Mouse (Mus musculus): Measurements from ENCODE around the gene Ubr4. TPM values are rescaled to one million over a fixed set of nuclear protein-coding genes. Genes with fewer than 3 reads are reported as not detected.
"Not testable (repeated sequence)": the region's sequence is repeated elsewhere in the genome, so short reads cannot be mapped to it uniquely, and the experiment has no call there.

Gene Ubr4
- total RNA-seq, 2 experiments from 2014 or later, result 87.4 to 98.3 TPM

DNA sequence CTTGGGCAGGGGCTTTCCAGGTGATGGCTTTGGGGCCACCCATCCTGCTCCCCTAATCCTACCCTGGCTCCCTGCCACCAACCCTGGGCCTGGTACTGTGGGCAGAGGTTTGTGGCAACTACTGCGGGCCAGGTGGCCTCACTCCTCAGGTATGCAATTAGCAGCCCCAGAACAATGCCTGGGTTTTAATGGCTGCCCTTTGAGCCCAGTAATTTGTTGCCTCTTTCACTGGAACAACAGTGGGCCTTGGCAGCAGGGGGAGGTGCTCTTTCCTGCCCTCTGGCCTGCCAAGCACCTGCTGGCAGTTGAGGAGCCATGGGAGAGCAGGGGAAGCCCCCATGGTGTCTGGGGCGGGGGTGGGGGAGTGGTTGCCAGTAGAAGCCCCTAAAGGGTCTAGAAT, 156.7 kb downstream of the Ubr4 start:
- intact Hi-C loops (cut with DNase I), result no loop called here
- DNase-seq (ENCODE audit: low spot score), result no peak

DNA sequence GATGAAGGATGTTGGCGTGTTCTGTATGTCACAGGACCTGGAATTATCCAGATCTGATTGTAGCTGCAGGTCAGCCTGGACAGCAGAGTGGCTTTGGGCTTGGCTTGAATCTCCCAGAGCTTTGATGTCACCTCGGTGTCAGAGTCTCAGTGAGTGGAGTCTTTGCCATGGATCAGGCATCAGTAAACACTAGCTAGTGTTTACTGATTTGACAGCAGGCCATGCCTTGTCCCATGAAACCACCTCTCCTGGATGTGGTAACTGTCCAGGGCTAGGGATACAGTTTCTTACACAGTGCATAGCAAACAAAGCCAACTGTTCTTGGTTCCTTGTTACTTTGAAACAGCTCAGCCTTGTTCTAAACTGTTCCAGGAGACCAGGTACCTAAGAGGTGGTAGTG, 159.1 kb downstream of the Ubr4 start:
- intact Hi-C loops (cut with DNase I), result no loop called here
- DNase-seq (ENCODE audit: low spot score), result no peak

DNA sequence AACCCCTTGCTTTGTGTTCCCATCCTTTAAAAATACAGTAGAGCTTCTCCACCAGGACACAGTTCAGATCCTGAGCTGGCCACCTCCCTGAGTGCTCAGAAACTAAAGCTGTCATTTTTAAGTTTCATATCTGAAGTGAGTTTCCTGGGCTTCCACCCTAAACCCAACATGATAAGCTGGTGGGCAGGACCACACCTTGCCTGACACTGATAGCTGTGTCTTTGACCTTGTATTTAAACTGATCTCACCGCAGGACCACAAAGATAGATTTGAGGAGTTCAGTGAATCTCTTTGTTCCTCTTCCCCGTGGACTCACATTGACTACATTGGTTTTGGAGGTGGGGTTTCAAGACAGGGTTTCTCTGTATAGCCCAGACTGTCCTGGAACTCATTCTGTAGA, 160.6 kb downstream of the Ubr4 start:
- intact Hi-C loops (cut with DNase I), result no loop called here
- DNase-seq (ENCODE audit: low spot score), result no peak

DNA sequence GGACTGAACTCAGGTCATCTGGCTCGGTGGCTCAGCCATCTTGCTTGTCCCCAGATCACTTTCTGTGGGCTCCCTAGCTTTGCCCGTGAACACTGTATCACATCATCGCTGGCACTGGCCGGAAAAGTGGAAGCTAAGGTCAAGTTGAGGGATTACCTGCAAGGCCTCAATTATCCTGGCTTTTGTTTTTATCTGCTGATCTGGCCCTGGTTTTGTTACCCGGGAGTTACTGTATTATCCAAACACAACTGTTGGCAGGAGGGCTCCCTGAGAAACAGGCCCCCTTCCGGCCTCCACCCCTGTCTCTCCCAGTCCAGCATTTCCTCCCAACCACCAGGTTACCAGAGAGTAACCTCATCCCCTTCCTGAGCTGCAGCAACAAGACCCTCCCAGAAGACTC, 166.8 kb downstream of the Ubr4 start:
- intact Hi-C loops (cut with DNase I), result no loop called here
- no peak for DNase-seq (ENCODE audit: low spot score)

GRCm38 (mm10) chr4:139521926-139522325, 169.5 kb downstream of the Ubr4 start:
- intact Hi-C loops (cut with DNase I), result no loop called here
- no peak for DNase-seq (ENCODE audit: low spot score)

DNA sequence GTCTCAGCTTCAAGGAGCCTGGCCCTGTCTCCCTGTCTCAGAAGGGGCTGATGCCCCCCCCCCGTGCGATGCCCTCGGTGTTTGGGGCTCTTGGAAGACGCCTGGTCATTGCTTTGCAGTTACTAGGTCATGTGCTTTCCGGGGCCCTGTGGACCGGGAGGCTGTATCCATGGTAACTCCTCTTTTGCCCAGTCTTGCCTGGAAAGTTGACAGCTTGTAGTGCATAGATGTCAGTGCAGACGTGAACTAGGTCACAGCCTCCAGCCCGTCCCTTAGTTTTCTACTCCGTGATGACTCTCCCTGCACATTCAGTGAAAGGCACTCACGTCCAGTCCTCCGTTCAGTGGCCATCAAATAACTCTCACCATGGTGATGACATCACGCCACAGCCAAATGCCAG, 174.1 kb downstream of the Ubr4 start:
- DNase-seq (ENCODE audit: low spot score), result no peak
- intact Hi-C loops (cut with DNase I), result no loop called here

- DNase-seq (ENCODE audit: low spot score); intact Hi-C loops (cut with DNase I): not testable (repeated sequence)
These were observed 177.8 kb downstream of the Ubr4 start, which contains the start of gene Iffo2 for GRCm38 (mm10) chr4:139530248-139530647. Gene Iffo2 (plus strand): TSS chr4:139530548.

- intact Hi-C loops (cut with DNase I), result no loop called here
- DNase-seq (ENCODE audit: low spot score), result no peak
These were observed 179.7 kb downstream of the Ubr4 start for GRCm38 (mm10) chr4:139532081-139532480.

GRCm38 (mm10) chr4:139535127-139535695, 182.8 kb downstream of the Ubr4 start:
- intact Hi-C loops (cut with DNase I), result no loop called here
- peak; percentile 38 for DNase-seq (ENCODE audit: low spot score)

GRCm38 (mm10) chr4:139535719-139536118, 183.3 kb downstream of the Ubr4 start:
- DNase-seq (ENCODE audit: low spot score), result no peak
- intact Hi-C loops (cut with DNase I), result no loop called here

- intact Hi-C loops (cut with DNase I), result no loop called here
- no peak for DNase-seq (ENCODE audit: low spot score)
These were observed 184.3 kb downstream of the Ubr4 start for GRCm38 (mm10) chr4:139536706-139537105.

Small RNA genes within 50 kb of the gene (microRNA-seq; reads per million reads assigned to microRNA genes)
- gene Gm24245, result not detected
- gene Gm25732, result not detected

Other genes starting within 250 kb of the Ubr4 start
- 100 to 1,000 TPM; 782 to 827 TPM for gene Minos1, start 221.5 kb upstream of the Ubr4 start, total RNA-seq (2021)
- gene Capzb, start 159.7 kb upstream of the Ubr4 start, total RNA-seq (2021), result 100 to 1,000 TPM; 415 to 449 TPM
- gene Pqlc2, start 41.9 kb upstream of the Ubr4 start, total RNA-seq (2021), result 1 to 10 TPM; 6.4 to 6.6 TPM
- 10 to 100 TPM; 42.6 to 46.8 TPM for gene Akr7a5, start 41.9 kb upstream of the Ubr4 start, total RNA-seq (2021)
- gene Mrto4, start within 50 bp of the Ubr4 start, total RNA-seq (2021), result 10 to 100 TPM; 30.1 to 30.5 TPM
- 10 to 100 TPM; 42.0 to 45.1 TPM for gene Emc1, start within 50 bp of the Ubr4 start, total RNA-seq (2021)
- gene Iffo2, start 177.9 kb downstream of the Ubr4 start, total RNA-seq (2021), result 1 to 10 TPM; 5.5 to 6.0 TPM